Mouse (Mus musculus): Measurements from ENCODE around the gene Pgp.

The Pgp gene

GRCm38 (mm10) chr17:24481027-24481815 is 11.0 kb downstream of the Pgp start:
- no peak for DNase-seq (ENCODE audit: low spot score in 2 of 2)

DNA sequence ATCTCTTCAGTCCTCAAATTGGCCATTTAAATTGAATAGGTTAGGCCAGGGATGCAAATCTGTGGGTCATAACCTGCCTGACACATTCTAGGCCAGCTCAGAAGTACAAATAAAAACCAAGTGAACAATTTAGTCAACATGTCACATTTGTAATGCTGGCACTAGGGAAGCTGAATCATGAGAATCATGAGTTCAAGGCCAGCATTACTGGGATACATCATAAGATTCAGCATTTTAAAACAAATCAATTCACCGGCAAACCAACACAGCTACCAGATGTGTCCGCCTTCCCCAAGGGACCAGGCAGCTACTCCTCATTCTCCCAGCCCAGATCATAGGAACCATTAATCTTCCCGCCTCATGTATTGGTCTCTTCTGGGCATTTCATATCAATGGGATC is 13.3 kb downstream of the Pgp start:
- no peak for DNase-seq (ENCODE audit: low spot score in 2 of 2)

- DNase-seq (ENCODE audit: low spot score in 2 of 2): no peak
Observed at GRCm38 (mm10) chr17:24485090-24485860, 15.1 kb downstream of the Pgp start.

GRCm38 (mm10) chr17:24488186-24488661 is 18.0 kb downstream of the Pgp start, which contains the start of gene Caskin1:
Gene Caskin1, plus strand, starts transcription at chr17:24488601.
- DNase-seq (ENCODE audit: low spot score in 2 of 2): no peak

DNA sequence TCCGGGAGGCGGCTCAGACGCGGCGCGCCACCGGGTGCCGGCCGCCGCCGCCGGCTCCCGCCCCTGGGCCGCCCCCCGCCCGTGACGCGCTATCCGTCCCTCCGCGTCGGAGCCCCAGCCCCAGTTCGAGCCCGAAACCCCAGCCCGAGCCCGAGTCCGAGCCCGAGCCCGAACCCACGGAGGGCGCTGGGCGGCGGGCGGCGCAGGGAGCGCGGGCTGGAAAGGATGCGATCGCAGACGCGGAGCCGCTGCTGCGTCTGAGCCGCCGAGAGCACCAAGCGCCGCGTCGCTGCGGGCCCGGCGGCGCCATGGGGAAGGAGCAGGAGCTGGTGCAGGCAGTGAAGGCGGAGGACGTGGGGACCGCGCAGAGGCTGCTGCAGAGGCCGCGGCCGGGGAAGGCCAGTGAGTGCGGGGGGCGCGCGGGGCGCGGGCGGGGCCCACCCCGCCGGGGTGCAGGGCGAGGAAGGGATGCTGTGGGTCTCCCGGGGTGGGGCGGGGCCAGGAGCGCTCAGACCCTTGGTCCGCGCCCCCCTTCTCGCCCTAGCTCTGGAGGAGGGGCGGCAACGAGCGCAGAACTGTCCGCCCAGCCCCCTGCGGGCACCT is 18.6 kb downstream of the Pgp start:
- DNase-seq (ENCODE audit: low spot score in 2 of 2): no peak

DNA sequence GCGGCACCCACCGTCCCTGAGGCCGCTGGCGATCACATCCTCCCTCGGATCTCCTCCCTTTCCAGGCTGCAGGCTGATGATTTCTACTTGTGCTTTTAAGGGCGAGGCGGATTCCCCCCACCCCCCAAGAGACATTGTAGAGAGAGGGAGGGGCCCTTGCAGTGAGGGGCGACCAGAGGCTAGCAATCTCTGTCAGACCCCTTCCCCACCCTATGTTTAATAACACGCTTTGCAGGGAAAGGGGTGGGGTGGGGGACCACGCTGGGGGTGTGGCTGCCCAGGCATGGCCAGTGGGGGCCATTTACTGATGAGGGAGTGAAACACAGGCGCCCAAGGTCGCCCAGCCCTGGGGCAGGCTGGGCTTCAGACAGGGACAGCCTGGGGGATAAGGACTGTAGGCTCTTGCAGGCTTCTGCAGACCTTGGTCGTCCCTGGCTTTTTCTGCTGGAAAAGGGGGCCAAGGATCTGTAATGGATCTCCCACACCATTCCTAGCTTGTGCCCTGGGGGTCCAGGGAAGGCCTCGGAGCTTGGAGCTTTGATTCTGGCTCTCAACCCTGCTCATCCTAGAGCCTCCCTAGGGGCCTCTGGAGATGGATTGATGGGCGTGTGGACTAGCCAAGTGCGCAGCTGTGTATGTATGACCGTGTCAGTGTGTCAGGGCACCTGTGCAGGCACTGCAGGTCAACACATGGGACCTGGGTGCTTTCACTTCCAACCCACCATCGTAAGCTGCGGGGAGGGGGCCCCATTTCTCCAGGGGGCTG is 19.3 kb downstream of the Pgp start:
- DNase-seq (ENCODE audit: low spot score in 2 of 2): no peak

DNA sequence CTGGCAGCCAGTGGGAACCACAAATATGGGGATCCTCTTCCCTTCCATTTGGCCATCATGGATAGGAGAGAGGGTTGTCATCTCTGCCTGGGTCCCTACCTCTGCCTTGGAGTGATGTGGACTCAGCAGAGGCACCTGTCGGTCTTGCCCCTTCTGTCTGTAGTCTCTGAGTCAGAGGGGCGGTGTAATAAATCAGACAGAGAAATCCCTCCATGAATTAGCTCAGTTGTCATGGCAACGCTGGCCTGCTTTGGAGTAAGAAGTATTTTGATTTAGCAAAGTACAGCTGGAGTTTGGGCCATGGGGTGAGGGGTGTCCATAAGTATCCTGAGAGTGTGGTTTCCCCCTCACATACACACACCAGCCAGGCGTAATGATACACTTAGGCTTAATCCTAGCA is 20.2 kb downstream of the Pgp start:
- no peak for DNase-seq (ENCODE audit: low spot score in 2 of 2)

DNA sequence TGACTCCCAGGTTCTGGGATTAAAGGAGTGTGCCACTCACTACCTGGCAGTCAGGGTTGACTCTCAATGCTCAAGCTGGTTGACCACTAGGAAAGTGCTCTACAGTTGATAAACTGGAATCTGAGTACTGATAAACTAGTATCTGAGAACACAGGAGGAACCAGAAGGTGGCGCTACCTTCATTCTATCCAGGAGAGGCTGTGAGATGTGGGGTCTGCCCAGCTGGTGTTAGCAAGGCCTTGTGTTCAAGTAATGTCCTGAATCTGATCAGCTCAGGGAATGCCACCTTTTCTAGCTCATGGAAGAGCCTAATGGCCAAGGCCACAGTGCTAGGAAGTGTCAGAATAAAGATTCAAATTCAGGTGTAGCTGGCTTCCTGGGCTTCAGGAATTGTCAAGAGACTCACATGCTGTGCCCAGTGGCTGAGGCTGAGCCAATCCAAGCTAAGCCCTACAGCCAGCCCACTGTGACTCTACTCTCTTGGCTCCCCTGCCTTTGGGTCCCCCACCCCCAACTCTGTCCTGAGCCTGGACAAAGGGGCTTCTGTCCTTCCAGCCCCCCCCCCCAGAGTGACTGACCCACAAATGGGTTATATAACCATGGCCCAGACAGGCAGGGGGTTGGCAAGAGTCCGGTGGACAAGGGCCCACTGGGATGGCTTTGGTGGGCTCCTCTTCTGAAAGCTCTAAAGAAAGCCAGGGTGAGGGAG is 24.6 kb downstream of the Pgp start:
- DNase-seq (ENCODE audit: low spot score in 2 of 2): no peak

GRCm38 (mm10) chr17:24495443-24495842 is 25.3 kb downstream of the Pgp start:
- DNase-seq (ENCODE audit: low spot score in 2 of 2): no peak

DNA sequence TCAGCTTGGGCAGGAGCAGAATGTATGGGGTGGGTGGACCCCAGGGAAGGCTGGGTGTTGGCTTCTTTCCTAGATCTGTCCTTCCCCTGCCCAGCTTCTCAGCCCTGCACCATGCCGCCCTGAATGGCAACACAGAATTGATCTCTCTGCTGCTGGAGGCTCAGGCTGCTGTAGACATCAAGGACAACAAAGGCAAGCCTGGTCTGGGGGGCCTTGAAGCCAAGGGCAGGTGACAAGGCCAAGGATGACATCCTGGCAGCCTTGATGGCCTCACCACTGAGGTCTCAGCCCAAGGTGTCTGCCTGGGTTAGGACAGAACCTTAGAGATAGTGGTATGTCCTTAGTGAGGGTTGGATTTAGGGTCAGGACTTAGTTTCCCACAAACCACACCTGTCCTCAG is 25.8 kb downstream of the Pgp start:
- no peak for DNase-seq (ENCODE audit: low spot score in 2 of 2)

GRCm38 (mm10) chr17:24502208-24502607 is 32.0 kb downstream of the Pgp start:
- DNase-seq (ENCODE audit: low spot score in 2 of 2): no peak

GRCm38 (mm10) chr17:24504085-24504484 is 33.9 kb downstream of the Pgp start:
- DNase-seq (ENCODE audit: low spot score in 2 of 2): no peak

DNA sequence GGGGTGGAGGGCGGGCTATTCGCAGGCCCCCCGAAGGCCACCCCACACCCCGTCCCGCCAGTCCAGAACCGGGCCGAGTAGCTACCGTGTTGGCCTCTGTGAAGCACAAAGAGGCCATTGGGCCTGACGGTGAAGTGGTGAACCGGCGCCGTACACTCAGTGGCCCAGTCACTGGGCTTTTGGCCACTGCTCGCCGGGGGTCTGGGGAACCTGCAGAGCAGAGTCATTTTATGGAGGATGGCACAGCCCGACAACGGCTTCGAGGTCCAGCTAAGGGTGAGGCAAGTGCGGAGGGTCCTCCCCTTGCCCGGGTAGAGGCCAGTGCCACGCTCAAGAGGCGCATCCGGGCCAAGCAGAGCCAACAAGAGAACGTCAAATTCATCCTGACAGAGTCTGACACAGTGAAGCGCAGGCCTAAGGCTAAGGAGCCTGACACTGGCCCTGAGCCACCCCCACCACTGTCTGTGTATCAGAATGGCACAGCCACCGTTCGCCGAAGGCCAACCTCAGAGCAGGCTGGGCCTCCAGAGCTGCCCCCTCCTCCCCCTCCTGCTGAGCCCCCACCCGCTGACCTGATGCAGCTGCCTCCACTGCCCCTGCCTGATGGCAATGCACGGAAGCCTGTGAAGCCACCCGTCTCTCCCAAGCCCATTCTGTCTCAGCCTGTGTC is 35.2 kb downstream of the Pgp start:
- no peak for DNase-seq (ENCODE audit: low spot score in 2 of 2)

DNA sequence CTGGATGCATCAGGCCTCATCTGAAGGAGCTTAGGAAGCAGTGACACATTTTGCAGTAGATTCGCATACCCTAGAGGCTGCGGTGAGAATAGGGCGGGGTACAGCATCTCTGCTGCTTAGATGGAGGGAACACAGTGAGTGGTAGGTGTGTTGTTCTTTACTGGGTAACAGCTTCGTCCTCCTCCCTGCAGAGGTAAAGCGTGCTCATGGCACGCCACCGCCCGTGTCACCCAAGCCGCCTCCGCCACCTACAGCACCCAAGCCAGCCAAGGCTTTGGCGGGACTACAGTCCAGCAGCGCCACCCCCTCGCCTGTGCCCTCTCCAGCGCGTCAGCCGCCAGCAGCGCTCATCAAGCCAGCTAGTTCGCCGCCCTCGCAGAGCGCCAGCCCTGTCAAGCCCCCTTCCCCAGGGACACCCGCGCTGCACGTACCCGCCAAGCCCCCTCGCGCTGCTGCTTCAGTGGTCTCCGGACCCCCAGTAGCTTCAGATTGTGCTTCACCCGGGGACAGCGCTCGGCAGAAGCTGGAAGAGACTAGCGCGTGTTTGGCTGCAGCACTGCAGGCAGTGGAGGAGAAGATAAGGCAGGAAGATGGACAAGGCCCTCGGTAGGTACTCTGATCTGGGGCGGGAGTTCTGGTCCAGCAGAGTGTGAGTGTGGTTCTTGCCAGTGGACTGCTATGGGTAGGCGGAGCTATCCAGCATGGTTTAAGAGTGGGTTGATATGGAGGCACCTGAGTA is 36.3 kb downstream of the Pgp start:
- DNase-seq (ENCODE audit: low spot score in 2 of 2): no peak

DNA sequence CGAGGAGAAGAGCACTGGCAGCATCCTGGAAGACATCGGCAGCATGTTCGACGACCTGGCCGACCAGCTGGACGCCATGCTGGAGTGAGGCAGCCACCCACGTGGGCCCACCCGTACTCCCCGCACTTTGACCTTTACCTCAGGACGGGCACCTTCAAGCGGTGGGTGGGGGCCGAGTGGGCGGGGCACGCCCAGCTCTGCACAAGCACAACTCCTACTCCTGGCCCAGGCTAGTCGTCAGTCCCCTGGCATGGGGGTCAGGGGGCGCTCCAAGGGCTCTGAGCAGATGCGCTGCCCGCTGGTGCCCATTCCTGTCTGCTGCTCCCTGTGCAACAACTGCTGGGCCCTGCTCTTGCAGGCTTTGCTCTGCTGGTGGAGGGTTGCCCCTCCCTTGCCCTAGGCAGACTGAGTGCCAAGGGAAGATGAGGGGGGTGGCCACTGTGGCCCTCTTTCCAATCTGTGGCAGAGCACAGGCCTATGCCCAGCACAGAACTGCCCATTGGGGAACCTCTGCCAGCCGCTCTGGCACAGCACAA is 37.0 kb downstream of the Pgp start:
- DNase-seq (ENCODE audit: low spot score in 2 of 2): no peak

DNA sequence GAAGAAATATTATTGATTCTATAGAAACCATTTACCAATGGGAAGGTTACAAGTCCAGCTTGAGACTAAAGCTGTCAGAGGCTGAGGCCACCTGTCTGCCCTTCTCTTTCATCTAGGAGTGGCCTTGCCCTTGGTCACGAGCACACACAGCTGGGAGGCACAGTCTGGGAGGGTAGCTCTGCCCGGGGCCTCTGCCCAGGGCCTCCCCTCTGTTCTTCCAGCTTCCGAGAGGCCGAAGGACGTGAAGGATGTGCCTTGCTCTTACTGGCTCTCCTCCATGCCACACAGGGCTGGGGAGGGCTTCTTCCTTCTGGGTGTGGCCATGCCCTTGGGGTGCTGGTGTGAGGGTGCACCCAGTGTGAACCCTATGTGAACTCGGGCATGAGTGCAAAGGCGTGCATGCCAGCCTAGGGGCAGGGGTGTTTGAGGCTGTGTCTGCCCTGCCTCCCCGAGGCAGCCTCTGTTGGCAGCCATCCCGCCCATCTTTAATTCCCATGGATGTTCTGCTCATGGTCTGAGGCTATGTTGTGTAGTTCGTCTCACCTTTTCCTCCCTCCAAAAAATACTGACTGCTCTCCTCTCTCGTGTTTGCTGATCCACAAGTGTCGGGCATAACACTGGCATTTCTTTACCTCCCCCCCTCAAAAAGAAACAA is 37.7 kb downstream of the Pgp start:
- no peak for DNase-seq (ENCODE audit: low spot score in 2 of 2)

DNA sequence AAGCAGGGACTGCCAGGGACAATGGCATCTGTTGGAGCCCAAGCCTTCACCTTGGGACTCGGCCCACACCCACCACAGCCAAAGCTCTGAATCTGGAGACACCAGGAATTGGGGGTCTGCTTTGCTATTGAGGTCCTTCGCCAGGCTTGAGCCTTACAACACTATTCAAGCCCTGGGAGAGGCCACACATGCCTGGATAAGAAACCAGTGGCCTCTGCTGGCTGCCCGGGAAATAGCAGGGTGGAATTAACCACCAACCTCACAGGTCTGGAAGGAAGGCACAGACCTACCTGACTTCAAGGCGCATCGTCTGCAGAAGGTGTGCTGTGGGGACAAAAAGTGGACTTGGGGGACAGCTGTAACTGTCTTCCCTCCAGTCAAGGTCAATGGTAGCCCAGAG is 43.4 kb downstream of the Pgp start:
- no peak for DNase-seq (ENCODE audit: low spot score in 2 of 2)

GRCm38 (mm10) chr17:24514270-24515257 is 44.4 kb downstream of the Pgp start:
- DNase-seq (ENCODE audit: low spot score in 2 of 2): no peak
